Mouse (Mus musculus): Measurements from ENCODE around the gene Cib3.
A peak's percentile ranks its signal among the peaks of the same experiment; 100 is the strongest.

Cib3 gene

DNA sequence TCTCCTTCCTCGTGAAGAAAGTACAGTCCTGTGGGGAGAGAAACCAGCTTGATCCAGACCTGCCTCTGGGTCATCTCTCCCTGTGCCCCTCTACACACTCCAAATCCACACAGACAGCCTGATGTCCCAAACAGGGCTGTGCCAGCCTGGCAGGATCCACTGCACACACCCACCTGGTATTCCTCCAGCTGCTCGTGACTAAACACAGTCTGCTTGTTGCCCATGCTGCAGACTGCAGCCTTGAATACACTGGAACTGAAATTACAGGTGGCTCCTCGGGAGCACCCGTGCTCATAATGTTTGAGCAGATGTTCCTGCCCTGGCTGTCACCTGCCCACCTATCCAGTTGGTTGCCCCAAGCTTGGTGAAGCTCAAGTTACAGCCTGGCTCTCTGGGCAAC is at the start of gene Cib3:
Gene Cib3 (minus strand): TSS at position 87 of the 400 bp plus-strand sequence.
- no peak for DNase-seq (ENCODE audit: low read depth, low spot score)

DNA sequence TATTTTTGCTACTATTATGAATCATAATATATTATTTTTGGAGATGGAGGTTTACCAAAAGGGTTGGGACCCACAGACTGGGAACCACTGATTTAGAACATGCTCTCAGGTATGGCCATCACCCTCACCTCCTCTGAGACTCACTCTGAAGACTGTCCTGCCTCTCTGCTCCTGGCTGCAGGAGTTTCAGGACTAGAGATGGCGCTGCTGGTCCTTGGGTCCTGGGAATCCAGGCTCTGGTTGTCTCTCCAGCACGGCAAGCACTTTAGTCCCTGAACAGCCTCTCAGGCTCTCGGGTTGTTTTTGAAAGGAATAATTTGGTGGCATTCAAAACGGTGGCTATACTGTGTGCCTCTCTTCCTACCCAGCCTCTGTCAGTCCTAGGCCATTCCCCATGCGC is 49.2 kb upstream of the Cib3 start:
- no peak for DNase-seq (ENCODE audit: low read depth, low spot score)

DNA sequence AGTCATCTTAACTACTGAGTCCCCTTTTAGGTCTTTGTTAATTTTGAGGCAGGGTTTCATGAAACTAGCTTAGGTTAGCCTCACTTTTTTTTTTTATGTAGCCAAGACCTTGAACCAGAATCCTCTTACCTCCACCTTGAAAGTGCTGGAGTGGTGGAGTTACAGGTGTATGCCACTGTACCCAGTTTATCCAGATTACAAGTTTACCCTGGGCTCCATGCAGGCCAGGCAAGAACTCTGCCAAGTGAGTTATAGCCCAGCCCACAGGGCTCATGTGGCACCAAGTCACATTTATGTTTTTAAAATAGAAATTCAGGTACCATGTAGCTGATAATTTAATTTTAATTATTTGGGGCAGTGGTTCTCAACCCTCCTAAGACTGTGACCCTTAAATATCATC is 48.8 kb upstream of the Cib3 start:
- no peak for DNase-seq (ENCODE audit: low read depth, low spot score)

DNA sequence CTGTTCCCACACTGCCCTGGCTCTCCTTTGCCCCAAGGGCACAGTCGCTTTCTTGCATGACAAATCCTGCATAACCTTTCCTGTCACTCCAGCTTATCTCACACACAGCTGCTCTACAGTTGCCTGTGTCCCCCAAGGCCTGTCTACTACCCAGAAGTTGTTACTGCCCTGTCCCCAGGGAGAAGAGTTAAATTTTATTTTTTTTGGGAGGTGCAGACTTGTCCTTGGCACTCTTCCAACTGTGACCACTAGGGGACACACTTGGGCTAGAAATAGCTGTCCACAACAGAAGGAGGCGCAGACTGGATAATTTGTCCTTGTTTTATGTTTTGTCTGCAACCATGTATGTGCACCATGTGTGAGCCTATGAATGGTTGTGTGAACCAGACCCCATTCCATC is 48.4 kb upstream of the Cib3 start:
- DNase-seq (ENCODE audit: low read depth, low spot score) = peak; percentile 91

GRCm38 (mm10) chr8:72260585-72260984 is 47.9 kb upstream of the Cib3 start:
- DNase-seq (ENCODE audit: low read depth, low spot score) = peak; percentile 78

DNA sequence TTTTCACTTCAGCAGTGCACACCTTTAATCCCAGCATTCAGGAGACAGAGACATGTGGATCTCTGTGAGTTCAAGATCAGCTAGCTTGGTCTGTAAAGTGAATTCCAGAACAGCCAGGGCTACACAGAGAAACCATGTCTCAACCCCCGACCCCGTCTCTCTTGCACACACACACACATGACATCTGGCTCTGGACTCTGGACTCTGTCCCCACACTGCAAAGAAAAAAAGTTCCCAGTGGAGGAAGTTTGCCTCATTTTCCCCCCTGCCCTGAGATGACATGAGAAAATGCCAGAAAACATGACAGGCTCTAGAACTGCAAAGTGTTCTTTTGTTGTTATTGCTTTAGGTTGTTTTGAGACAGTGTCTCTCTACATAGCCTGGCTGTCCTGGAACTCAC is 47.2 kb upstream of the Cib3 start:
- DNase-seq (ENCODE audit: low read depth, low spot score) = no peak

DNA sequence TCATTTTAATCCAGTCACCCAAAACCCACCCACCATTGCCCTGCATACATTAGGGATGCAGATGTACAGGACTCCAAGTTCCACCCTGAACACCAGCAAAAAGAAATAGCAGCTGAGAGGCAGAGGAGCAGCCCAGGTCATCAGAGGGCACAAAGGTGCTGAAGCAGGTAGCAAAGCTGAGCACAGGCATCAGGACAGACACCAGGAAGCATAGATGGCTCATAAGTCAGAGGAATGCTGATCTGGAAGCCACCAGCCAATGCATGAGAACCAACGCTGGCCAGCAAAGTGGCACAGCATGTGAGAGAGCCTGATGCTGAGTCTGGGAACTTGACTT is 45.2 kb upstream of the Cib3 start:
- no peak for DNase-seq (ENCODE audit: low read depth, low spot score)

- peak; percentile 62 for DNase-seq (ENCODE audit: low read depth, low spot score)
Measured at GRCm38 (mm10) chr8:72257171-72257901, 44.7 kb upstream of the Cib3 start.

DNA sequence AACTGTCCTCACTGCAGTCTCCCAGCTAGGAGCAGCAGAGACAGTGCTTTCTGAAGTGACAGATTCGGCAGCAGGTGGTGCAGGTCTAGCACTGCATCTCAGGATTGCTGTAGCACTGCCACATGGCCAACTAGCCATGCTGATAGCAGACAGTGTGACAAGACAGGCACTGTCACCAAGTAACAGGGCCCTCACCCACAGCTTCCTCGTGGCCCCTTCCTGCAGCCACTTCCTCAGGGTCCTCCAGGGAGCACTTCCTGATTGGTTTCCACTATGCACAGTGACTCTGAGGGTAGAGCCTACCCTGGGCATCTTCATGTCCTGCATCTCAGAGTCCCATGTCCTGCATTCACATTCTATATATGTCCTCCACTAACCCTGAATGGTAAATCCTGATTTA is 32.0 kb upstream of the Cib3 start:
- DNase-seq (ENCODE audit: low read depth, low spot score) = no peak

DNA sequence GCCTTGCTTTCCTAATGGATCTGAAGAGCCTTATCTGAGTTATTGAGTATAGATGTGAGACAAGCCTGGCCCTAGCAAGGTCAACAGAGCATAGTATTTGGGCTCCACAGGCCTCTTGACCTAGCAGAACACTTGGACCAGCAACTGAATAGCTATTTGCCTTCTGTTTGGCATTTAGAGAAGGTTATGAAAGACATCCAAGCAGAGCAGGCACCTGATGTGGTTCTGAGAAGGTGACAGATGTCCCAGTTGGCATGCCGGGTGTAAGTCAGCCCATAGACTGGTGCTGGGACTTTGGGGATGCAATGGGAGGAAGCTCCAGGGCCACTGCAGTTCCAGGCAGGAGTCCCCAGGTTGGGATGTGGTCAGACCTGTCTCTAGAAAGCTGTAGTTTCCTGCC is 29.6 kb upstream of the Cib3 start:
- DNase-seq (ENCODE audit: low read depth, low spot score) = no peak

- DNase-seq (ENCODE audit: low read depth, low spot score) = no peak
Measured at GRCm38 (mm10) chr8:72240951-72241350, 28.3 kb upstream of the Cib3 start.

- no peak for DNase-seq (ENCODE audit: low read depth, low spot score)
Measured at GRCm38 (mm10) chr8:72240403-72240763, 27.7 kb upstream of the Cib3 start.

DNA sequence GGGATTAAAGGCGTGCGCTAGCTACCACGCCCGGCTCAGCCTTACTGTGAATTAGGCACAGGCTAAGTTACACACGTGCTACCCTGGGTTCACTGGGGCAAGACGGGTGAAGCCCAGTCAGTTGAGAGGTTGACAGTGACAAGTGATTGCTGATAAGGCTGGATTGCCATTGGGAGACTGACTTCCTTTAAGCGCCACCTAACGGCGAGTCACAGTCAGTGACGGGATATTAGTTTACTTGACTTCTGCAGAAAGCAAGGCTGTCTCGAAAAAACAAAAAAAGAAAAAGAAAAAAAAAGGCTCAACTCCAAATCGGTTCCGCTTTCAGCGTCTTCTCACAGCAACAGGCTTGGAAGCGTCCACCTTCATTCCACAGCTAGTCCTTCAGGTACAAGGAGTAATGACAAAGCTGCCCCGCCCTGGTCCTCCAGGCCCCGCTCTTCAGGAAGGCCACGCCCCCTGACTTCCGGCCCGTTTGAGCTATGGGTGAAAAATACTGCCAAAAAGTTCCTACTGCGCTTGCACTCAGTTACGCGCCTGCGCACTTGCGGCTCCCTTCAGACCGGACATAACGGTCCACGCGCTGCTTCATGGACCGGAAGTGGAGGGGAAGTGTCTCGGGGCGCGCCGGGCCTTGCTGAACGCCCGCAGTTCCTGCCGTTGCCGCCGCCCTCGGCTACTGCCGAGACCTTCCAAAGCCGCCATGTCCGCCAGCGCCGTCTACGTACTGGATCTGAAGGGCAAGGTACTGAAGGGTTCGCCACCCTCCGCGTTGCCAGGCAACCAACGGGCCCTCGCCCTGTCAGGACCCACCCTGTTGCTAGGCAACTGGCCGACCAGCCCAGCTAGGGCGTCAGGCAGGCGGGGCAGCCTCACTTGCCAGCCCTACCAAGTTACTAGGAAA is 27.1 kb upstream of the Cib3 start, which contains the start of gene Ap1m1:
Gene Ap1m1 (plus strand): TSS at position 520 of the 904 bp plus-strand sequence.
- DNase-seq (ENCODE audit: low read depth, low spot score) = peak; percentile 99

- no peak for DNase-seq (ENCODE audit: low read depth, low spot score)
Measured at GRCm38 (mm10) chr8:72222656-72223055, 10.0 kb upstream of the Cib3 start.

DNA sequence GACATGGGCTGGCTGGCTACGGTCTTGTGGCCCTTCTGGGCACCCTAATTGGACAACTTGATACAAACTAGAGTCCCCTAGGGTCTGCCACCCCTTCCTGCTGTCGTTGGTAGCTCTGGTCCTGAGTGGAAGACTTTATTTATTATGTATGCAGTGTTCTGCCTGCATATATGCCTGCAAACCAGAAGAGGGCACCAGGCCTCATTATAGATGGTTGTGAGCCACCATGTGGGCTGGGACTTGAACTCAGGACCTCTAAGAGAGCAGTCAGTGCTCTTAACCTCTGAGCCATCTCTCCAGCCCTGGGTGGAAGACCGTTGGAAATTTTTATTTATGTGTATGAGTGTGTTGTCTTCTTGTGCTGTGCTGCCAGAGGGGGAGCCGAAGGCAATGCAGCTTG is 8.1 kb upstream of the Cib3 start:
- peak; percentile 47 for DNase-seq (ENCODE audit: low read depth, low spot score)

DNA sequence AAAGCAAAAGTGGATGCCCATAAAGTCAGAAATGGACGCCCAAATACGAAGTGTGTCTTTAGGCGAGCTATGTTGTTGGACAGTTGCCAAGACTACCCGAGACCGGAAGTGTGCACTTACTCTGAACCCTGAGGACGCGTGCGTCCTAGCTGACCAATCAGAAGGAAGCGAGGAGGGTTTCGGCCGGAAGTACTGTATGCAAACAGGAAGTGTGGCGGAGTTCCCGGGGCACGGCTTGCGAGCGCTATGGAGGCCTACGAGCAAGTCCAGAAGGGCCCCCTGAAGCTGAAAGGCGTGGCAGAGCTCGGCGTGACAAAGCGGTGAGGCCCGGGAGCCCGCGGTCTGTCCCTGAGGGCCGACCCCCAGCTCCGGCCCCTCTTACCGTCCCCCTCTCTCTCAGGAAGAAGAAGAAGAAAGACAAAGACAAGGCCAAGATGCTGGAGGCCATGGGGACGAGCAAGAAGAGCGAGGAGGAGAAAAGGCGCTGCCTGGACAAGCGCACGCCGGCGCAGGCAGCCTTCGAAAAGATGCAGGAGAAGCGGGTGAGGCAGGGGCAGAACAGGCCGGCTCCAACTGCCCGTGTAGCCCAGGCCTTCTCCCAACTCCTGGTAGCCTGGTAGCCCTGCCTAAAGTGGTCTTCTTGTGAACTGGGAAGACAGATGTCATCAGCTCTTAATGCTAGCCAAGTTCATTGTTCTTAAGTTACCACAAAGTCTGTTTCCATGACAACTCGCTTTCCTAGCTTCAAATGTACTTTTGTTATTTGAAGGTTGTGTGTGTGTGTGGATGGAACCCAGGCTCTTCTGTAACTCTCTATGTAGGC is 7.1 kb upstream of the Cib3 start, which contains the start of gene Fam32a:
Gene Fam32a (plus strand): TSS at position 190 of the 823 bp plus-strand sequence.
- DNase-seq (ENCODE audit: low read depth, low spot score) = peak; percentile 98

- no peak for DNase-seq (ENCODE audit: low read depth, low spot score)
Measured at GRCm38 (mm10) chr8:72218781-72219540, 6.3 kb upstream of the Cib3 start.

GRCm38 (mm10) chr8:72215871-72216270 is 3.2 kb upstream of the Cib3 start:
- DNase-seq (ENCODE audit: low read depth, low spot score) = peak; percentile 66

GRCm38 (mm10) chr8:72215060-72215459 is 2.4 kb upstream of the Cib3 start:
- DNase-seq (ENCODE audit: low read depth, low spot score) = peak; percentile 73

DNA sequence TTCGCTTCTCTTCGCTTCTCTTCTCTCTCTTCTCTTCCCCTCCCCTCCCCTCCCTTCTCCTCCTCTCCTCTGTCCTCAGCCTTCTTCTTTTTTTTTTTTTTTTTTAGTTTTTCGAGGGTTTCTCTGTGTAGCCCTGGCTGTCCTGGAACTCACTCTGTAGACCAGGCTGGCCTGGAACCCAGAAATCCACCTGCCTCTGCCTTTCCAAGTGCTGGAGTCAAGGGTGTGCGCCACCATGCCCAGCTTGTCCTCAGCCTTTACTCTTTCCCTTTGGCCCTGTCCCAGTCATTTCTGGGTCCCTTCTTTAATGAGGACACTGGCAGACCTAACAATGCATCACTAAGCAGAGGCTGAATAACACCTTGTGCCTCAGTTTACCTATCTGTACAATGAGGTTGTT is 899 bp upstream of the Cib3 start, which contains the start of gene Gm11034:
Gene Gm11034 (minus strand): TSS at position 101 of the 400 bp plus-strand sequence.
- DNase-seq (ENCODE audit: low read depth, low spot score) = no peak

DNA sequence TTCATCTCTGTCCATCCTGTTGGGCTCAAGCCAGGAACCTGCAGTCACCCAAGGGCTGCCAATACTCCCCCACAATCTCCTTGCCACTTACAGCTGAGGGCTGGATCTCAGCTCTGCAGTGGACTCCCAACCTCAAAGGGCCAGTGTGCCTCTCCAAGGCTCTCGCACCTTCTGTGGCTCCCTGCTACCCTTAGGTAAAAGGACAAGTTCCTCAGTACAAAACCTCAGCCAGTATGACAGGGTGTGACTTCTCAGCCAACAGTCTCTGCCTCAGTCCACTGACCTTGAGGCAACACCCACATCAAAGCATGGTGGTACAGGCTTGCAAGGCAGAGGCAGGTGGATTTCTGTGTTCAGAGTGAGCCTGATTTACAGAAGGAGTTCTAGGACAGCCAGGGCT is 791 bp downstream of the Cib3 start:
- no peak for DNase-seq (ENCODE audit: low read depth, low spot score)

Measured in CD4-positive, CD25-positive, alpha-beta regulatory T cell, adult 2 months (primary cell).